Mouse (Mus musculus) CH12.LX (cell line): Measurements from ENCODE around the gene Phykpl. TPM values are rescaled to one million over a fixed set of nuclear protein-coding genes. Genes with fewer than 3 reads are reported as not detected.

Source experiments
- DNase-seq: peaks from one replicate; pipeline ENCODE4 v3.0.0-alpha.2; 2013; ENCODE audit errors: extremely low read depth
- H3K27ac ChIP-seq: 2 replicates; pipeline ENCODE4 v1.5.1; 2012; ENCODE audit warnings: low read depth, mild to moderate bottlenecking, control low read depth, moderate library complexity; ENCODE audit not compliant: insufficient read depth
- H3K27me3 ChIP-seq: replicated peaks from 2 replicates; pipeline ENCODE3; 2012; ENCODE audit warnings: inconsistent platforms
- H3K36me3 ChIP-seq, 2 experiments: replicated peaks in 1 of 2; 2 replicates each; pipeline versions ENCODE3 to v1.6.1; 2012; ENCODE audit warnings: inconsistent platforms in 1 of 2, low read length in 1 of 2, mild to moderate bottlenecking in 1 of 2, mixed read lengths in 1 of 2, moderate library complexity in 1 of 2; ENCODE audit not compliant: control insufficient read depth in 1 of 2, insufficient read depth in 1 of 2
- H3K4me1 ChIP-seq, 2 experiments: 2 replicates each; pipeline ENCODE4 v1.6.1; 2012; ENCODE audit warnings: inconsistent platforms in 1 of 2, moderate library complexity in 1 of 2; ENCODE audit not compliant: insufficient read depth in 2 of 2, control insufficient read depth in 1 of 2
- H3K4me2 ChIP-seq: 2 replicates; pipeline ENCODE4 v1.6.1; 2012; ENCODE audit warnings: low read depth, mild to moderate bottlenecking, control low read depth; ENCODE audit not compliant: poor library complexity, insufficient read depth, severe bottlenecking
- H3K4me3 ChIP-seq, 3 experiments: fragments of 150-350 bp in 1 of 3; sonication (generic) in 1 of 3; replicated peaks in 1 of 3; 2 replicates each; pipeline versions ENCODE3 to v1.5.1; 2011 to 2012; ENCODE audit warnings: low read depth in 2 of 3, low read length in 2 of 3, mild to moderate bottlenecking in 2 of 3, moderate library complexity in 2 of 3, control low read depth in 1 of 3, improper control_type of control experiment in 1 of 3, inconsistent platforms in 1 of 3, mixed read lengths in 1 of 3; ENCODE audit not compliant: poor library complexity in 1 of 3
- H3K79me2 ChIP-seq: replicated peaks from 2 replicates; pipeline ENCODE4 v1.6.1; 2012; ENCODE audit warnings: mild to moderate bottlenecking, moderate library complexity; ENCODE audit not compliant: control insufficient read depth, poor library complexity, insufficient read depth, severe bottlenecking; ENCODE audit errors: extremely low read depth
- H3K9ac ChIP-seq: 2 replicates; pipeline ENCODE4 v1.6.1; 2012; ENCODE audit warnings: low read depth, mild to moderate bottlenecking, control low read depth, moderate library complexity; ENCODE audit not compliant: insufficient read depth
- H3K9me3 ChIP-seq: replicated peaks from 2 replicates; pipeline ENCODE3; 2012; ENCODE audit warnings: low read length, inconsistent platforms, mixed read lengths
- CTCF ChIP-seq, 2 experiments: IDR thresholded peaks in 1 of 2; conservative IDR thresholded peaks in 1 of 2; 2 replicates each; pipeline ENCODE4 v1.5.1; 2011 to 2012; ENCODE audit warnings: low read depth in 2 of 2, low read length in 2 of 2, improper control_type of control experiment in 1 of 2, inconsistent platforms in 1 of 2, mild to moderate bottlenecking in 1 of 2, moderate library complexity in 1 of 2
- ELF1 ChIP-seq: IDR thresholded peaks from 2 replicates; pipeline ENCODE4 v1.6.1; 2014; ENCODE audit warnings: low read depth, mild to moderate bottlenecking, inconsistent platforms, low read length, improper control_type of control experiment
- EP300 ChIP-seq: IDR thresholded peaks from 2 replicates; pipeline ENCODE4 v1.6.1; 2011; ENCODE audit warnings: low read length, improper control_type of control experiment
- GABPA ChIP-seq: IDR thresholded peaks from 2 replicates; pipeline ENCODE4 v1.6.1; 2012; ENCODE audit warnings: low read depth, low read length, improper control_type of control experiment, inconsistent platforms; ENCODE audit not compliant: insufficient replicate concordance
- HCFC1 ChIP-seq: IDR thresholded peaks from 2 replicates; pipeline ENCODE4 v1.6.1; 2012; ENCODE audit warnings: low read depth, mild to moderate bottlenecking, inconsistent platforms, low read length, improper control_type of control experiment
- JUN ChIP-seq: IDR thresholded peaks from 2 replicates; pipeline ENCODE4 v1.6.1; 2011; ENCODE audit warnings: low read depth, mild to moderate bottlenecking, low read length, improper control_type of control experiment, moderate library complexity; ENCODE audit not compliant: insufficient read depth
- MAFK ChIP-seq: IDR thresholded peaks from 2 replicates; pipeline ENCODE4 v1.6.1; 2011; ENCODE audit warnings: low read length, improper control_type of control experiment; ENCODE audit not compliant: insufficient replicate concordance
- MAX ChIP-seq: IDR thresholded peaks from 2 replicates; pipeline ENCODE4 v1.6.1; 2011; ENCODE audit warnings: low read length, improper control_type of control experiment
- MEF2A ChIP-seq: IDR thresholded peaks from 2 replicates; pipeline ENCODE4 v1.6.1; 2014; ENCODE audit warnings: low read depth, mild to moderate bottlenecking, inconsistent platforms, low read length, improper control_type of control experiment, borderline replicate concordance
- MXI1 ChIP-seq: IDR thresholded peaks from 2 replicates; pipeline ENCODE4 v1.6.1; 2011; ENCODE audit warnings: mild to moderate bottlenecking, low read depth, low read length, improper control_type of control experiment
- PAX5 ChIP-seq: IDR thresholded peaks from 2 replicates; pipeline ENCODE4 v1.6.1; 2012; ENCODE audit warnings: low read length, inconsistent platforms, mixed read lengths
- POLR2A ChIP-seq: IDR thresholded peaks from 2 replicates; pipeline ENCODE4 v1.6.1; 2011; ENCODE audit warnings: low read depth, mild to moderate bottlenecking, improper control_type of control experiment, low read length
- RCOR1 ChIP-seq: conservative IDR thresholded peaks from 2 replicates; pipeline ENCODE4 v1.6.1; 2012; ENCODE audit warnings: low read depth, mild to moderate bottlenecking, inconsistent platforms, low read length, improper control_type of control experiment
- SIN3A ChIP-seq: IDR thresholded peaks from 2 replicates; pipeline ENCODE4 v1.6.1; 2012; ENCODE audit warnings: low read length, improper control_type of control experiment, inconsistent platforms
- SMC3 ChIP-seq: IDR thresholded peaks from 2 replicates; pipeline ENCODE4 v1.6.1; 2011; ENCODE audit warnings: low read depth, low read length, improper control_type of control experiment
- TBP ChIP-seq: conservative IDR thresholded peaks from 2 replicates; pipeline ENCODE4 v1.6.1; 2011; ENCODE audit warnings: low read depth, low read length, improper control_type of control experiment
- UBTF ChIP-seq: IDR thresholded peaks from 2 replicates; pipeline ENCODE4 v1.6.1; 2012; ENCODE audit warnings: low read depth, mild to moderate bottlenecking, inconsistent platforms, low read length, improper control_type of control experiment, moderate library complexity
- ZC3H11A ChIP-seq: IDR thresholded peaks from 2 replicates; pipeline ENCODE4 v1.6.1; 2012; ENCODE audit warnings: low read depth, mild to moderate bottlenecking, inconsistent platforms, low read length, improper control_type of control experiment
- ZKSCAN1 ChIP-seq: IDR thresholded peaks from 2 replicates; pipeline ENCODE4 v1.6.1; 2012; ENCODE audit warnings: low read depth, inconsistent platforms, low read length, improper control_type of control experiment, borderline replicate concordance
- ZMIZ1 ChIP-seq: IDR thresholded peaks from 2 replicates; pipeline ENCODE4 v1.6.1; 2012; ENCODE audit warnings: low read depth, mild to moderate bottlenecking, inconsistent platforms, low read length, improper control_type of control experiment
- dilution Hi-C: fragments of 300-500 bp; cut with MboI; formaldehyde crosslinking; loops from 2 replicates; pipeline ENCODE4 v1.14.3; 2020; ENCODE audit warnings: low sequenced_read_pairs; ENCODE audit not compliant: extremely low pct_unique_long_range_greater_than_20kb, extremely low pct_ligation_motif_present
- in situ Hi-C: fragments of 300-500 bp; cut with MboI; formaldehyde crosslinking; loops from 3 replicates; pipeline ENCODE4 v1.14.3; 2019; ENCODE audit warnings: low sequenced_read_pairs, low pct_ligation_motif_present, low pct_unique_long_range_greater_than_20kb, mixed read lengths
- polyA plus RNA-seq: library from polyadenylated mRNA; unstranded; fragments of >175 nt; gene quantifications from 2 replicates; pipeline ENCODE4 v1.2.1, GENCODE M21; 2012; ENCODE audit warnings: low read depth; ENCODE audit not compliant: insufficient read length
- total RNA-seq, 2 experiments: library from RNA; depleted of rRNA; stranded (reverse); fragments of 300-350 nt in 1 of 2; fragments of >200 nt in 1 of 2; gene quantifications; 2 replicates each; pipeline ENCODE4 v1.2.3; 2012 to 2014

Gene Phykpl
- total and polyA plus RNA-seq, 3 experiments, result 25.2 to 44.0 (median 30.9) TPM

DNA sequence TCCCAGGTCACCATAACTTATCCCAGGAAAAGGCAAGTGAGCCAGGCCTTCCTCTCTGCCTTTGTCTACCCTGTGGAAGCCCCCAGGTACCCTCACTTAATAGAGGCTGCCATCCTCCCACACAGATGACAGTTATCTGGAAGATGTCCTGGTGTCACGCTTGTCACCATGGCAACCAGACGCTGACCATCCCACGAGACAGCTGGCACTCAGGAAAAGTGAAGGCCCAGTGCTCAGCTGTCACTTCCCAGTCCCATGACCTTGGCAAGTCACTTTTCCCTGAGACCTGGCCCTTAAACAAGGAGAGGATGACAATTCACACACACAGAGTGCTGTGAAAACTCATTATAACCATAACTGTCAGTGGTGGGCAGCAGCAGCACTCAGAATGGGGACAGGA, 32.5 kb upstream of the Phykpl start:
- no peak for DNase-seq
- dilution Hi-C loops (no loop called here), in situ Hi-C loops (no loop called here)
- no peaks in the 10 kb centered on the region for H3K9me3 ChIP-seq
- H3K4me2 ChIP-seq, result no peak overlapping the region
- TF ChIP-seq POLR2A, result no peak
- no peak for TF ChIP-seq GABPA
- no peak for TF ChIP-seq ZMIZ1
- no peak for TF ChIP-seq MAFK
- no peak for TF ChIP-seq CTCF (conservative IDR thresholded peaks at IDR 0.05 in 1 of 2, IDR thresholded peaks at IDR 0.05 in 1 of 2; ENCODE audit: low read depth in 2 of 2, low read length in 2 of 2)
- no peak for TF ChIP-seq MAX
- no peak for TF ChIP-seq RCOR1
- no peak for TF ChIP-seq MXI1
- no peak for TF ChIP-seq JUN
- peaks cover 57% of the 10 kb centered on the region for H3K27me3 ChIP-seq
- no peak overlapping the region for H3K9ac ChIP-seq
- H3K36me3 ChIP-seq, result no peaks in the 10 kb centered on the region
- no peak overlapping the region for H3K4me3 ChIP-seq
- no peaks in the 10 kb centered on the region for H3K79me2 ChIP-seq
- H3K4me1 ChIP-seq, result peaks cover 10 to 12% of the 10 kb centered on the region in 2 experiments
- no peak overlapping the region for H3K27ac ChIP-seq

DNA sequence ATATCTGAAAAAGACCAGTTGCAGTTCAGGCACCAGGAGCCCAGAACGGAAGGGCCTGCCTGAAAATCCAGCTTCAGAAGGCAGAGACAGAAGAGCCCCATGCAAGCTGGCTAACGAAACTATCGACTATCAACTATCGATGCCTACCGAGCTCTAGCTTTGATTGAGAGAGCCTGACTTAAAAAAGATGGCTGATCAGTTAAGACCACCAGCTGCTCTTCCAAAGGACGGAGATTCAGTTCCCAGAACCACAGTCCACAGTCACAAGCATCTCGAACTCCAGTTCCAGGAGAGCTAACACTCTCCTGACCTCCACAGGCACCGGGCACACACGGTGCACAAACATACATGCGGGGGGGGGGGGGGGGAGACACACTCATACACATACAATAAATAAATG, 30.0 kb upstream of the Phykpl start:
- in situ Hi-C loops (no loop called here), dilution Hi-C loops (no loop called here)
- Histone ChIP-seq H3K79me2 (no peaks in the 10 kb centered on the region), H3K9me3 (no peaks in the 10 kb centered on the region), H3K27me3 (peaks cover 39% of the 10 kb centered on the region), H3K36me3 (no peaks in the 10 kb centered on the region), H3K9ac (no peak overlapping the region), H3K4me1 (peaks cover 10 to 12% of the 10 kb centered on the region in 2 experiments), H3K27ac (no peak overlapping the region), H3K4me3 (no peak overlapping the region), H3K4me2 (no peak overlapping the region)
- no peak for DNase-seq
- no peak for TF ChIP-seq ZMIZ1
- no peak for TF ChIP-seq SMC3
- no peak for TF ChIP-seq ELF1
- no peak for TF ChIP-seq POLR2A
- TF ChIP-seq ZC3H11A, result no peak
- TF ChIP-seq MEF2A, result no peak
- TF ChIP-seq EP300, result no peak
- no peak for TF ChIP-seq RCOR1
- TF ChIP-seq HCFC1, result no peak
- no peak for TF ChIP-seq PAX5
- TF ChIP-seq TBP, result no peak
- no peak for TF ChIP-seq SIN3A
- TF ChIP-seq UBTF, result no peak
- no peak for TF ChIP-seq ZKSCAN1
